Mouse (Mus musculus): ENCODE results near the gene P4ha2.

GRCm38 (mm10) chr11:54057428-54057827, 42.5 kb upstream of the P4ha2 start:
- no peak for TF ChIP-seq GATA1 (IDR thresholded peaks at IDR 0.05; ENCODE audit: borderline replicate concordance, low read length)
- TF ChIP-seq FLI1 (IDR thresholded peaks at IDR 0.05; ENCODE audit: low read length), result no peak

All from megakaryocyte, embryonic 14.5 days (primary cell).